Mouse (Mus musculus): Measurements from ENCODE around the gene Mettl11b.

The Mettl11b gene

GRCm38 (mm10) chr1:163656432-163656831, 68.6 kb downstream of the Mettl11b start:
- DNase-seq (ENCODE audit: low spot score in 2 of 2): no peak

All from thymus, postnatal 10 days (tissue).